Mouse (Mus musculus) frontal cortex, postnatal 25 days (tissue): ENCODE measurements around the gene Hk1.
A peak's percentile ranks its signal among the peaks of the same experiment; 100 is the strongest.

ENCODE experiments used
- DNase-seq, 2 experiments: peaks; one replicate each; pipeline ENCODE4 v3.0.0; 2022; ENCODE audit warnings: low spot score in 2 of 2

Gene Hk1

DNA sequence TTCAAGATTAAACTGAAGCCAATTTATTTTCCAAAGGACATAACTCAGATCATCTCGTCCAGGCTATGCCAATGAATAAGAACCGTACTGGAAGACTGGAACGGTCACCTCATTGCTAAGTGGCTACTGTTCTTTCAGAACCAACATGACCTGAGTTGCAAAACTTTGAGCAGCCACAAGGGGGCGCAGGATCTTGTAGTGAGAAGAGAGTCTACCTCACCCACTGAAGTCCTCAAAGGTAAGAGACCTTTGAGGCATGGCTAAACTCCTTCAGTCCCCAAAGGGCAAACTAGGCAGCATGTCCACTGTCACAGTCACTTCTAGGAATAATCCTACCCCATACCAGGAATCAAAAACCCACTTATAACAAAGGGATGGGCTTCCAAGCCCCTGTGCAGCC is 104.5 kb downstream of the Hk1 start:
- peak; percentile 80 to 83 for DNase-seq

DNA sequence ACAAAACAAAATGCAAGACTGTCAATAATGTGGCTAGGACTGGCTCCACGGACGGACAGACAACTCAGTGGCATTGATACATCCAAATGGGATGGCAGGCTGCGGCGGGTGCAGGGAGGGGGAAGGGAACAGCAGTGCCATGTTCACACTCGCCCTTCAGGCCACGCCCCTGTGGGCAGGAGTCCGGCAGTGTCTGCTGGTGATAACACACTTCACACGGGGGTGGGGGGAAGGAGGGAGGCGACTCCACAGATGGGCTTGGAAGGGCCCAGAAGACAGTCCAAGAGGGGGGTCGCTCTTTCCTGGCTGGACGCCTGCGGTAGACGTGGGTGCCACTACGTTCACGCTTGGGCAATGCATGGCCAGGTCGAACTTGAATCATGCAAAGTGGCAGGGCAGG is 110.4 kb downstream of the Hk1 start:
- DNase-seq = no peak

DNA sequence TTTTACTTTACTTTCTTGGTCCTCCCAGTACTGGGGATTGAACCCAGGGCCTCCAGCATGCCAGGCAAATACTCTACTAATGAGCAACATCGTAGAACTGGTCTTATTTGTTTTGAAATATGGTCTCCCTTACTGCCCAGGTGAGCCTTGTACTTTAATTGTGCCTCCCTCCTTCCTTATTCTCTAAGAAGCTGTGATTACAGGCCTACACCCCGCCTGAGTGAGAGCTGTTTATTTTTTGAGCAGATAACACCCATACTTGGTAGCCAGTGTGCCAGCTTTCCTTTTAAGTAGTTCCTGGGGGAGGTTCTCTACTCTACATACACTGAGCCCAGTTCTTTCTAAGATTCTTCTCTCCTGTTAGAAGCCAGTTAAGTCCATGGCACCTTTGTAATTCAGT is 115.4 kb downstream of the Hk1 start:
- no peak for DNase-seq

DNA sequence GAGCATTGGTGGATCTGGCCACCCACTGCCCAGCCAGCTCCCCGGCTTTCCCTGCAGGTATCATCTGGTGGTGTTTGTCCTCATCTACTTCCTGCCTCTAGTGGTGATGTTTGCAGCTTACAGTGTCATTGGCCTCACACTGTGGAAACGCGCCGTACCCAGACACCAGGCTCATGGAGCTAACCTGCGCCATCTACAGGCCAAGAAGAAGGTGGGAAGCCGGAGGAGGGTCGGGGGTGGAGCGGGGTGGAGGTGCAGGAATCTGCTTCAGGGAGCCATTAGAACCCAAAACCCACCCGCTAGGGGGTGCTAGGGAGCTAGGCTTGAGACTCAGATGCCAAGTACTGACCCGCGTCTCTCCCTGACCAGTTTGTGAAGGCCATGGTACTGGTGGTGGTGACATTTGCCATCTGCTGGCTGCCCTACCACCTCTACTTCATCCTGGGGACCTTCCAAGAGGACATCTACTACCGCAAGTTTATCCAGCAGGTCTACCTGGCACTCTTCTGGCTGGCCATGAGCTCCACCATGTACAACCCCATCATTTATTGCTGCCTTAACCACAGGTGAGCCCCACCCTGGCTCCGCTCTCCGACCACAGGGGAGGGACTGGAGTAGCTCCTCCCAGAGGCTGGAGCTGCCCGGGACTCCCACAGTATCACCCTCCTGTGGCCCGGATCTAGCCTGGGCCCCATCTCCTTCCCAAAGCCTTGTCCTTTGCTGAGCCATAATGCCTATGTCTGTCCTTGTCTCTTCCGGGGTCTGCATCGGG is 118.4 kb downstream of the Hk1 start:
- DNase-seq = peak in 1 of 2 experiments; percentile 46

DNA sequence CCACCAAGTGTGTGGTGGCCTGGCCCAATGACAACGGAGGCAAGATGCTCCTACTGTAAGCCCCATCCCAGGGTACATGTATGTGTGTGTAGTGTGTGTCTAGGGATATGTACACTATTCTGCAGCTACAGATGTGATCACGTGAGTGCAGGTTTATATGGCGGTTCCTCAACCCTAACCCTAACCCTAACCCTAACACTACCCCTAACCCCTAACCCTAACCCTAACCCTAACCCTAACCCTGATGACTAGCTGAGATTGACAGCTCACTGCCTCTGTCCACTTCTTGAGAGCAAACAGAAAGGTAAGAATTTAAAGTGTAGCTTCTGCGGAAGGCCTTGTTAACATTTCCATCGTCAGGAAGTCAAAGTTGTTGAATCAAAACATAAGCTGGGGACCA is 121.4 kb downstream of the Hk1 start:
- DNase-seq = no peak

DNA sequence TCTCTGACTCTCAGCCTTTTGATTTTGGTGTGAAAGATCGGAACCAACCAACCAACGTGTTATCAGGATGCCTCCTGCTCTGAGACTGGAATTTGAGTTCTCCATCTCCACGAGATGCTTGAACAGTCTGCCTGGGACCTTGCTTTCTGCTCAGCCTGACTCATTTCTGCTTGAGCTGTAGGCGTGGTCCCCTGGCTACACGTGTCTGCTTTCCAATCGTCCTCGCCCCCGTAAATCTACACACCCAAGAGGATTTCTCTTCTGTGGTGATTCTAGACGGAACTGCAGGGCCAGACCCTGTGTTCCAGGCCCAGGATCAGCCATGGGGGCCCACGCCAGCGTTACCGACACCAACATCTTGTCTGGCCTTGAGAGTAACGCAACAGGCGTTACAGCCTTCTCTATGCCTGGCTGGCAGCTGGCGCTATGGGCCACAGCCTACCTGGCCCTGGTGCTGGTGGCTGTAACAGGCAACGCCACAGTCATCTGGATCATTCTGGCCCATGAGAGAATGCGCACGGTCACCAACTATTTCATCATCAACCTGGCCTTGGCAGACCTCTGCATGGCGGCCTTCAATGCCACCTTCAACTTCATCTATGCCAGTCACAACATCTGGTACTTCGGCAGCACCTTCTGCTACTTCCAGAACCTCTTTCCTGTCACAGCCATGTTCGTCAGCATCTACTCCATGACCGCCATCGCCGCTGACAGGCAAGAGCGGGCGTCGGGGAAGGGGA is 127.0 kb downstream of the Hk1 start:
- DNase-seq = no peak

DNA sequence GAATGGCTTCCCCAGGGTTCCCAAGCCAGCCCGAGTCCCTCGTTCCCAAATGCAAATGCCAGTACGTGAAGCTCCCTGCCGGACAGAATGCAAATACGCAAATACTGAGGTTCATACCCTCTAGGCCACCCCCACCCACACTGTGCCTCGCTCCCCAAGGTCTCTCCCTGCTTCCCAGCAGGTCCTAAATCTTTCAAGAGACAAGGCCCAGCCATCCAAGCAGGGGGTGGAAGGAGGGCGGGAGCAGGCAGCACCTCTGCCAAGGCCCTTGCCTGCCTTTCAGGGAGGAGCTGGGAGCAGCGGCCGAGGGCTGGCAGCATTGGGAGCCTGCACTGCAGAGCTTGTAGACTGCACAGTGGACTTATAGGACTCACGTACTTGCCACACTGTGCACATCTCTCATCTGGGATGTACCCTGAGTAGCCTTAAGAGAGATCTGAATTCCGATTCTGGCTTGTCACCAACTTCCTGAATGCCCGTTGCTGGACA is 127.7 kb downstream of the Hk1 start, which contains the start of gene Tacr2:
Gene Tacr2, plus strand, starts transcription at position 439 of the 489 bp plus-strand sequence.
- no peak for DNase-seq

DNA sequence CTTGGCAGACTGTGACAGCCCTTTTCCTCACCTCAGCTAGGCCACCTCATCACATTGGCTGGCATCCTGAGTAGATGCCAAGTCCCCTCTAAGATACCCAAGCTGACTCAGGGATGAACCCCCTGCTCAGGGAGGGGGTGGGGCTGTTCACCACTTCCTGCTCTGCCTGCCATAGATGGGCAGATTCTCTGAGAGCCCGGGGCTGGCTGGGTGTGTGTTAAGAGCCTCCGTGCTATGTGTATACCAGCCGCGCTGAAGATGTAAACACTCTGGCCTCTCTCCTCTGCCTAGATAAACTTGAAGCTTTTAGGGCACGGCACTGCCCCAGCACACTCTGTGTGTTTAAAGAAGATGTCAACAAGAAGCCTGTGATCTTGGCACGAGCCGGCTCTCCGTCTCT is 131.9 kb downstream of the Hk1 start:
- no peak for DNase-seq

DNA sequence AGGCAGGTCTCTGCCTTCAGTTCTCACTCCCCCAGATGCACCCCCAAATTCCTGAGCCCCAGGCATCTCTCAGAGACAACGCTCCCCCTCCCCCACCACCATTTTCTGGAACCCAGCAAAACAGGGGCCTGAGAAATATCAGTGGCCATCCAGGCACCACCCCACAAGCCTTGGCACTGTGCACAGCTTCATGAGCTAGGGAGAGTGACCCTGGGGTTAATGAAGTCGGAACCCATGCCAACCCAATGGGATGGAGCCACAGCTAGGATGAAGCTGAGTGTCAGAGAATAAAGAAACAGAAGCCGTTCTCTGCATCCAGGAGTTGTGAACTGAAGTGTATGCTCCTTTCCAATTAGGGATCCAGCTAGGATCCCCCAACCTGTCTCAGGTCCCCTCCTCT is 132.6 kb downstream of the Hk1 start:
- no peak for DNase-seq

DNA sequence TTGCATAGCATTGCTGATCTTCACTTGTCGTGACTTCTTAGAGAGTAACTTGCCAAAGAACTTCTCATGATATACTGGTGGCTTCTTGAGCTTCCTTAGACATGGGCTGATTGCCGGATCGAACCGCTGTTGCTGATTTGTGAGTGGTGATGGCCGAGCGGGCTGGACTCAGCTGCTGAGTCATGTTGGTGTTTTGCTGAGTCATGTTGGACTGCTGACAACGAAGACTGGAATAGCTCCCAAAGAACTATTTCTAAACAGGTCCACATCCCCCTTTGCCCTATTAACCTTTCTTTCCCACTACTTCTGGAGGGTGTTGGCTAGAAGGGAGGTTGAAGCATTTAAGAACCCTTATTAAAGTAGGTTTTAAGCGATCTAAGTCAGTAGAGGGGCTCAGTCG is 135.6 kb downstream of the Hk1 start:
- DNase-seq = no peak

DNA sequence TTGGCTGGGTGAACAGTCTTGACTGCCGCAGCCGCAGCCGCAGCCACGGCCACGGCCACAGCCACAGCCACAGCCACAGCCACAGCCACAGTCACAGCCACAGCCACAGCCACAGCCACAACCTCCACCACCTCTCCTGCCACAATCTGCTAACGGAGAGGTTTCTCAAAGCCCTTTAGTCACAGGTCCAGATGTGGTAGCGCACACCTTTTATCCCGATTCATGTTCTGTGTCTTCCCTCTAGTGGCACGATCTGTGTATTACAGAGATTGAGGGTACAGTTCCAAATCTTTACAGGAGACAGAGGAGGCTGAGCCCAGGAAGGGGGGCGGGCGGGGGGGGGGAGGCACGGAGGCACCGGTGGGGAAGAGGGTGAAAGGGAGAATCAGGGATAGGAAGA is 136.8 kb downstream of the Hk1 start:
- DNase-seq = peak in 1 of 2 experiments; percentile 43

DNA sequence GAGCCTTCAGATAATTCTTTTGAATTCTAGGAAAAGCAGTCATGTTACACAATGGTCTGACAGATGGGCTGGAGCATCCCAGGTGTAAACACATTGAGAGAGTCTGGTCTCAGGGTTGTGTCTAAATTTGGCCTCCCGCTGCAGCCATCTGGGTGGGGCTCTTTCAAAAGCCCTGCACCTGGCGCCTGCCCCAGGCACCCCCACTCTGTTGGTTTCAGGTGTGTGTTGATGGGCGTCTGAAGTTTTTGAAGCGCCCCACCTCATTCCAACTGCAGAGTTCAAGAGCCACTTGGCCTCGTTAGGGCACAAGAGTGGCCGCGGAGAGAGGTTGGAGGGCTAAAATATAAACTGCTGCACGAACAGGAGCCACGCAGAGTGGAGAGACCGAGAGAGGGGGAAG is 137.3 kb downstream of the Hk1 start:
- DNase-seq = no peak

DNA sequence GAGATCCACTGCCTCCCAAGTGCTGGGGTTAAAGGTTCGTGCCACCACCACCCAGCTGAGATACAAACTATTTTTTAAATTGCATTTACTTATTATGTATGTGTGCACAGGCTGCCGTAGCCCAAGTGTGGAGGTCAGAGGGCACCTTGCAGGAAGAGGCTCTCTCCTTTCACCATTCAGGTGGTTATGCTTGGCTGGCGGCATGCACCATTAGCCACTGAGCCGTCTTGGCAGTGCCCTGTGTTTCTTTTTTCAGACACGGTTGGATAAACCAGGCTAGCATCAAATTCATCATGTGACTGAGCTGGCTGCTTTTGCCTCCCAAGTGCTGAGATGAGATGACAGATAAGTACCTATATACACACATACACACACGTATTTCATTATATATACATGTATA is 140.4 kb downstream of the Hk1 start:
- no peak for DNase-seq

DNA sequence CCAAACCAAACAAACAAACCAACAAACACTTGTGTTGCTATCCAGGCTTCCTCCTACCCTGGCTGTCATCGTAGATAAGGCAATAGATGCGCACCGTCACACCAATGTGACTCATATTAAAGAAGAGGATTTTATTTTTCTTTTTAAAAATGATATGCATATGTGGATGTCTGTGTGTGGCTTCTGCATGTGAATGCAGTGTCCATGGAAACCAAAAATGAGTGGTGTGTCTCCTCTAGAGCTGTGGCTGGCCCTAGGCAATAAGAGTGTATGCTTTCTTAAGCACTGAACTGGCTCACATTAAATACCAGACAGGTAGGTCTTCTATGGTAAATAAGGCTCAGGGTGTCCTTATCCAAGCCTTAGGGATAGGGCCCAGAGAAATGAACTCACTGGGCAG is 141.0 kb downstream of the Hk1 start:
- DNase-seq = no peak

DNA sequence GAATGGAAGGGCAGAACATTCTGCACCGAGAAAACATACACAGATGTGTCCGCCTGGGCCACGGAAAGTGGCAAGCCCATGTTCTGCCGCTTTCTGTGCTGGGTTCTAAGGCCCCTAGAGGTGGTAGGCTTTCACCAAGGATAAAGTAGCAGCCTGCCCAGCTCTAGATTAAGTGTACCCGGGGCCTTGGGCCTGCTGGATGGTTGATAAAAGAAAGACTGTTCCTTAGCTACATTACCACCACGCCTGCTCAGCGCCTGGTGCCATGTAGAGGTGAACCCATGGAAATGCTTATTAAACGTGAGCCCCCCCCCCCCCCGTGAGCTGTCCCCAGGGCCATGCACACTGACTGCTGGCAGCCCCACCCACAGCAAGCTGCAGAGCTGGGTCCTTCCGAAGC is 142.5 kb downstream of the Hk1 start:
- no peak for DNase-seq

DNA sequence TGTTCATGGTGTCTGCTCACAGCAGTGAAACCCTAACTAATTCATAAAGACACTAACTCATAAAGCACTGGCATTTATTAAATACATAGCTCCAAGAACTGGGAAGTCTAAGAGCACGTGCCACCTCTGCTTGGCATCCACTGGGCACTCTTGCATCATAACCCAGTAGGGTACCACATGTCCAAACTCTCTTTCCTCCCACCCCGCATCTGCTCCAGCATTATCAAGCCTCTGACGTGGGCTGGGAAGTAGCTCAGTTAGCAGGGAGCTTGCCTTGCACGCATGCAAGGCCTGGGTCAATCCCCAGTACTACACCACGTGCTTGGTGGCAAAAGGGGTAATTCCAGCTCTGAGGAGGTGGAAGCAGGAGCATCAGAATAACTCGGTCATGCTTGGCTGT is 143.5 kb downstream of the Hk1 start:
- no peak for DNase-seq

DNA sequence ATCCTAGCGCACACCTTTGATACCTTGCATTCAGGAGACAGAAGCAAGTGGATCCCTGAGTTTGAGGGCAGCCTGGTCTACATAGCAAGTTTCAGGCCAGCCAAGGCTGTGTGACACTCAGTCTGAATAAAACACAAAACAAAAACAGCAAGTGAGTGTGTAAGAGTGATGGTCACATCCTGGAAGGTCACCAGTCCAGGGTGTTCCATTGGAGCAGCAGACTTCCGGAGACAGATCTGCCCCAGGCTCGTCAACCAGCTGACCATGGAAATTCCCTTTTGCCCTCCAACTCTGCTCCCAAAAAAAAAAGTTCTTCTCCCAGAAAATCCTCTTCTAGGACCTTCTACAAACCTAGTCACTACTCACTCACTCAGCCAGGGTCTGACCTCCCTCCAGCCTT is 147.9 kb downstream of the Hk1 start:
- no peak for DNase-seq

DNA sequence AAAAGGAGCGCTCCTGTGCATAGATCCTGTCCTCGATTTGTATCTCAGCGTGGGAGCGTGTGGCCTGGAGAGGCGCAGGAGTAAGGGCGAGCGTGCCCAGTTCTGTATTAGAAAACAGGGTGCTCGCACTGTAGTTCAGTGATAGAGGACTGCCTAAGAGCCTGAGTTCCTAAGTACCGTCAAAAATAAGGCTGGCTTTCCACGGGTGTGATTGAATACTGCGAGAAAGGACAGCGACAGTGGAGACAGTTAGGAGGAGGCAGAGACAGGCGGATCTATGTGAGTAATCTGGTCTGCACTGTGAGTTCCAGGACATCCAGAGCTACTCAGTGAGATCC is 148.3 kb downstream of the Hk1 start:
- DNase-seq = no peak

DNA sequence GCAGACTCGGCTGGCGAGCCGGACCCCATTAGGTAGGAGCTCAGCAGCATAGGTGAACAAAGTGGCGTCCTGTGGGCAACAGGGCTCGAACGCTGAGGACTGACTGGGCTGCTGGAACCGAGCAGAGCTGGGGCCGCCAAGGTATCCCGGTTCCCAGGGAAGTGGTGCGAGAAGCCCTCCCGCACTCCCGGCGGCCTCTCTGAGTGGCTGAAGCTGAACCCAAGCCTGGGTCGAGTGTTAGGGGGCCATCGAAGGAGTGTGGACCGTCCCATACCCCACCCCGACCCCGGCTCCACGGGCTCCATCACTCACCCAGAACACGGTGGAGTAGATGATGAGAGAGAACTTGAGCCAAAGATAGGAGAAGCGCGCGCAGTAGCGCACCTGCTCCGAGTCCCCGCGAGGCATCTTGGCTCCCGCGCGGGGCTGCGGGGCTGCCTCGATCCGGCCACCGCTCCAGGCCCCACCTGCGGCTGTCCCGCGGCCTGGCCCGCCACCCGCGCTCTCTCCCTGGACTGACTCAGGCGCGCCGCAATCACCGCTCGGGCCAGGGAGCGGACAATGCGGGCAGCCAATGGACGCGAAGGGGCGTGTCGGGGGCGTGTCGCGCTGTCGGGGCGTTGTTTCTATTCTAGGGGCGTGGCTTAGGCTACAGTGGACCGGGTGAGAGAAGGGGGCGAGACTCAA is 148.9 kb downstream of the Hk1 start, which contains the start of gene Tspan15:
Gene Tspan15, minus strand, starts transcription at position 544 of the 687 bp plus-strand sequence.
- DNase-seq = peak; percentile 69 to 75

DNA sequence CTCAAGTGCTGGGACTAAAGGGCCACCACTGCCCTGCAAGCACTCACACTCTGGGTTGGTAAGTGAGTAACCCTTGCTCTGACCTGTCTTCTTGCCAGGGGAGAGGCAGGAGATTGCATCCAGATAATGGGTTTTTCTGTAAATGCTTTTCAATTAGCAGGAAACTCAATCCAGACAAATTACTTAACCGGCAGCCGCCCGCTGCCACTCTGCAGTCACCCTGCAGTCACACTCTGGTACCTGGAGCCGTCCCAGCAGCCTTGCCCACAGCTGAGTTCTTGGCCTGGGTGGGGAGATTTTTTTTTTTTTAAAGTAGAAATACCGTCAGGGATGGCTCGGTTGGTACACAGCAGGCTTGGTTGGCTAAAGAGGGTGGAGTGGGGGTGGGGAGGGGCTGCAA is 151.6 kb downstream of the Hk1 start:
- no peak for DNase-seq

DNA sequence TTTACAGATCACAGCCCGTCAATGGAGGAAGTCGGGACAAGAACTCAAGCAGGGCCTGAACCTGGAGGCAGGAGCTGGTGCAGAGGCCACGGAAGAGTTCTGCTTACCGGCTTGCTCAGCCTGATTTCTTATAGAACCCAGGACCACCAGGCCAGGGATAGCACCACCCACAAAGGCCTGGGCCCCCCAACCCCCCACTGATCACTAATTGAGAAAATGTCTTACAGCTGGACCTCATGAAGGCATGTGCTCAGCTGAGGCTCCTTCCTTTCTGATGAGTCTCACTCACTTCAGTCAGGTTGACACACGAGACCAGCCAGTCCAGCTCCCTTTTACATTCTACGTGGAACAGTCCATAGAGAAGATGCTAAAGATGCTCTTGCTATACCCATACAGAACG is 153.9 kb downstream of the Hk1 start:
- DNase-seq = no peak

DNA sequence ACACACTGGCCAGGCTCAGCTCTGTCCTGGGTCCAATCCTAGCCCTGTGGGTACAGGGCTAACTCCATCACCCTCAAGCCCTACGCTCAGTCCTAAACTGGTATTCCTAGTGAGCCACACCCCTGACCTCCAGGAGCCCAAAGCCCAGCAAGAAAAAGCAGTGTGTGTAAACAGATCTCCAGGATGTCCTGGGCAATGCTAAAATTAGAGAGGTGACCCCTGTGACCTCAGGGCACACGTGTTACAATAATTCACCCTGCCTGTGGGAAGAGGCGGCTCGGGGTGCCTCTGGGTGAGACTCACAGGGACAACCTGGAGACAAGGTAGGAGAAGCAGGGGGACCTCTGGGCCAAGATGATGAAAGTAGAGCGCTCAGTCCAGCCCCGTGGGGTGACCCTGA is 155.5 kb downstream of the Hk1 start:
- no peak for DNase-seq

DNA sequence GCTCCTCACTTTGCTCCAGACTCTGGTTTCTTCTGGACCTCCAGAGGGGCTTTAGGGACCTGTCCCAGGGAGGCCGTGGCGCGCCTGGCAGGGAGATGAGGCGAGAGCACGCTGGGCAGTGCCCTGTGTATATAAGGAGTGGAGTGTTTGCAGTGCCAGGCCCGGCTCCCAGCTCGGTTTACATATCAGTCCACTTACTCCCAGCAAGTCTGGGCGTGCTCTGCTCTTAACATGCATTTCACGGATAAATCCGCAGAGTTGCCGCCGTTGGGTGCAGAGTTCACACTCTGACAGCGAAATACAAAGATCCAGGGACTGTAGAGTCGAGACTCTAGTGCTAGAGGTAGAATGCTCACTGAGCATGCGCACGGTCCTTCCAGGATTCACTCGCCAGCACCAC is 156.9 kb downstream of the Hk1 start:
- no peak for DNase-seq
